Mouse (Mus musculus): ENCODE measurements around the gene Bnip3.

Bnip3 gene

GRCm38 (mm10) chr7:138841436-138842151 lies 67.7 kb downstream of the Bnip3 start:
- peak; percentile 21 for DNase-seq
